Mouse (Mus musculus): ENCODE measurements around the gene Rnaset2a. TPM values are rescaled to one million over a fixed set of nuclear protein-coding genes. Genes with fewer than 3 reads are reported as not detected.
"Not testable (repeated sequence)": the region's sequence is repeated elsewhere in the genome, so short reads cannot be mapped to it uniquely, and the experiment has no call there.

The Rnaset2a gene
- polyA plus RNA-seq, 2 experiments: 13.5 to 16.2 TPM

DNA sequence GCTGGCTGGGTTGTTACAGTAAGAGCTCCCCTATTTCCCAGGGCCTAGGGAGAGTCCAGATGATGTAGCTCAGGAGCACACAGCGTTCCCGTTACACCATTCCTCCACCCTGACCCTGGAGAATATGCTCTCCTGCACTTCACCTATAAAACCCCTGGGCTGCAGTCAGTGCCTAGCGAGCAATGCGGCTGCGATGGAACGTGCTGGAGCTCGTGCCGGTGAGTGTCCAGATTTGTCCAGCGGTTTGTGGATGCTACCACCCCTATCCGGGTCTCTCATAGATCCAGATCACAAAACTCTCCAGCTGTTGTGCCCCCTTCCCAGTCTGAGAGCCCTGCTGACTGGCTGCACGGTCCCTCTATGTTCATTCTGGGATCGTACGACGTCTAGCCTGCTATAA, 56.6 kb downstream of the Rnaset2a start:
- not testable (repeated sequence) for ATAC-seq (ENCODE audit: insufficient read depth); H3K36me3 ChIP-seq (replicated peaks; ENCODE audit: control insufficient read depth, insufficient read depth, low read depth); H3K4me1 ChIP-seq (replicated peaks; ENCODE audit: control insufficient read depth in 2 of 2, insufficient read depth in 2 of 2, low read length in 1 of 2); H3K4me2 ChIP-seq (ENCODE audit: low read depth); DNase-seq (ENCODE audit: low read depth in 3 of 3, low spot score in 3 of 3); H3K27ac ChIP-seq; H3K27me3 ChIP-seq (ENCODE audit: control insufficient read depth, insufficient read depth, low read length); H3K9me3 ChIP-seq (ENCODE audit: control insufficient read depth, low read length); H3K4me3 ChIP-seq (ENCODE audit: insufficient read depth in 1 of 2, low read depth in 2 of 2, low read length in 2 of 2); H3K9ac ChIP-seq (replicated peaks)
- WGBS (ENCODE audit: insufficient replicate concordance): 76% methylated on average over 14 of the region's 14 CpGs

GRCm38 (mm10) chr17:8069847-8070246, 78.0 kb downstream of the Rnaset2a start:
- H3K9ac ChIP-seq (replicated peaks); H3K4me2 ChIP-seq (ENCODE audit: low read depth); ATAC-seq (ENCODE audit: insufficient read depth); H3K27ac ChIP-seq; H3K4me3 ChIP-seq (ENCODE audit: insufficient read depth in 1 of 2, low read depth in 2 of 2, low read length in 2 of 2); DNase-seq (ENCODE audit: low read depth in 3 of 3, low spot score in 3 of 3); H3K9me3 ChIP-seq (ENCODE audit: control insufficient read depth, low read length); H3K4me1 ChIP-seq (replicated peaks; ENCODE audit: control insufficient read depth in 2 of 2, insufficient read depth in 2 of 2, low read length in 1 of 2); H3K27me3 ChIP-seq (ENCODE audit: control insufficient read depth, insufficient read depth, low read length); H3K36me3 ChIP-seq (replicated peaks; ENCODE audit: control insufficient read depth, insufficient read depth, low read depth): not testable (repeated sequence)
- WGBS (ENCODE audit: insufficient replicate concordance): 61% methylated on average over 1 of the region's 2 CpGs

Other genes starting within 250 kb of the Rnaset2a start
- gene Tagap, start 222.1 kb downstream of the Rnaset2a start, polyA plus RNA-seq (2012; rRNA removed): 0.79 and 0.90 TPM in 2 replicates
- 1.3 and 1.6 TPM in 2 replicates for gene Tagap, start 222.1 kb downstream of the Rnaset2a start, polyA plus RNA-seq (2014; fragmentation: Nextera tagmentation; extraction: Ambion mirVana)
- 8.2 and 14.3 TPM in 2 replicates for gene Rsph3a, start 202.5 kb downstream of the Rnaset2a start, polyA plus RNA-seq (2012; rRNA removed)
- 17.2 and 19.1 TPM in 2 replicates for gene Rsph3a, start 202.5 kb downstream of the Rnaset2a start, polyA plus RNA-seq (2014; fragmentation: Nextera tagmentation; extraction: Ambion mirVana)
- gene Gm49673, start 309 bp downstream of the Rnaset2a start, polyA plus RNA-seq (2012; rRNA removed): 0.08 TPM in 1 of 2 replicates, not detected in the other
- gene Gm49673, start 309 bp downstream of the Rnaset2a start, polyA plus RNA-seq (2014; fragmentation: Nextera tagmentation; extraction: Ambion mirVana): not detected in 2 replicates
- 2.8 and 5.6 TPM in 2 replicates for gene Fgfr1op, start 17.4 kb upstream of the Rnaset2a start, polyA plus RNA-seq (2012; rRNA removed)
- 10.5 and 11.8 TPM in 2 replicates for gene Fgfr1op, start 17.4 kb upstream of the Rnaset2a start, polyA plus RNA-seq (2014; fragmentation: Nextera tagmentation; extraction: Ambion mirVana)
- 0.04 TPM in 1 of 2 replicates, not detected in the other for gene Ccr6, start 87.9 kb upstream of the Rnaset2a start, polyA plus RNA-seq (2012; rRNA removed)
- not detected in 2 replicates for gene Ccr6, start 87.9 kb upstream of the Rnaset2a start, polyA plus RNA-seq (2014; fragmentation: Nextera tagmentation; extraction: Ambion mirVana)
- gene Mpc1, start 134.8 kb upstream of the Rnaset2a start, polyA plus RNA-seq (2012; rRNA removed): 45.9 and 50.5 TPM in 2 replicates
- 150 and 151 TPM in 2 replicates for gene Mpc1, start 134.8 kb upstream of the Rnaset2a start, polyA plus RNA-seq (2014; fragmentation: Nextera tagmentation; extraction: Ambion mirVana)
- gene Sft2d1, start 163.0 kb upstream of the Rnaset2a start, polyA plus RNA-seq (2012; rRNA removed): 39.5 and 46.9 TPM in 2 replicates
- gene Sft2d1, start 163.0 kb upstream of the Rnaset2a start, polyA plus RNA-seq (2014; fragmentation: Nextera tagmentation; extraction: Ambion mirVana): 51.7 and 51.9 TPM in 2 replicates
- 0.03 and 0.06 TPM in 2 replicates for gene Prr18, start 189.4 kb upstream of the Rnaset2a start, polyA plus RNA-seq (2012; rRNA removed)
- gene Prr18, start 189.4 kb upstream of the Rnaset2a start, polyA plus RNA-seq (2014; fragmentation: Nextera tagmentation; extraction: Ambion mirVana): not detected in 2 replicates
- gene T2, start 207.9 kb upstream of the Rnaset2a start, polyA plus RNA-seq (2012; rRNA removed): 0.04 and 0.09 TPM in 2 replicates
- not detected in 2 replicates for gene T2, start 207.9 kb upstream of the Rnaset2a start, polyA plus RNA-seq (2014; fragmentation: Nextera tagmentation; extraction: Ambion mirVana)

Data from liver, embryonic 14.5 days (tissue).